Mouse (Mus musculus) Patski (cell line): ENCODE measurements around the gene Hmga1. TPM values are rescaled to one million over a fixed set of nuclear protein-coding genes. Genes with fewer than 3 reads are reported as not detected.

Experiments used
- ATAC-seq: fragments of 100-300 bp; one replicate; pipeline ENCODE4 v1.8.0; 2021
- CTCF ChIA-PET: fragments of 350-600 bp; sonication (Branson Sonifier 250); formaldehyde crosslinking; loops from one replicate; lab custom pipeline; 2022; ENCODE audit warnings: inconsistent platforms; lab: Charles Lee
- POLR2A ChIA-PET: fragments of 350-600 bp; sonication (Branson Sonifier 250); formaldehyde crosslinking; loops from one replicate; lab custom pipeline; 2022; ENCODE audit warnings: antibody characterized with exemption, inconsistent platforms; lab: Charles Lee
- DNase-seq: peaks from one replicate; pipeline ENCODE4 v3.0.0-alpha.2; 2011; ENCODE audit warnings: low read depth, low spot score
- H3K27me3 ChIP-seq: fragments of 371-371 bp; one replicate; pipeline ENCODE4 v1.5.1; 2021
- CTCF ChIP-seq: fragments of 100-300 bp; IDR thresholded peaks from one replicate; pipeline ENCODE4 v1.5.1; 2021
- in situ Hi-C: fragments of 300-500 bp; cut with MboI; formaldehyde crosslinking; loops from 3 replicates; pipeline ENCODE4 v1.11.1; 2018; ENCODE audit warnings: low pct_unique_long_range_greater_than_20kb, mixed read lengths
- polyA plus RNA-seq: library from polyadenylated mRNA; unstranded; gene quantifications from one replicate; pipeline ENCODE4 v1.2.3, GENCODE M21; 2021

Gene Hmga1
- polyA plus RNA-seq, 1 experiment from 2014 or later, result 32.2 TPM

- no peaks in the 10 kb centered on the region for H3K27me3 ChIP-seq
- DNase-seq, result no peak
- in situ Hi-C loops, result no loop called here
- no peak for TF ChIP-seq CTCF
- ATAC-seq, result no peak
- ChIA-PET CTCF (no interaction called here), POLR2A (interaction anchor here (1.1 kb wide), 1 partner anchor 8 kb away, joined by 4 read pairs; no protein-coding TSS in a partner anchor)
Measured at GRCm38 (mm10) chr17:27573772-27574320, 17.5 kb downstream of the Hmga1 start.

GRCm38 (mm10) chr17:27574470-27575115 is 18.3 kb downstream of the Hmga1 start:
- no peaks in the 10 kb centered on the region for H3K27me3 ChIP-seq
- ChIA-PET CTCF (no interaction called here), POLR2A (interaction anchor here (1.1 to 1.2 kb wide), 2 partner anchors 8 to 49 kb away, joined by 4 to 5 read pairs; partner anchors contain the start of gene Nudt3)
- no peak for ATAC-seq
- no peak for TF ChIP-seq CTCF
- DNase-seq, result no peak
- in situ Hi-C loops, result no loop called here

GRCm38 (mm10) chr17:27575116-27575776 is 18.9 kb downstream of the Hmga1 start:
- ChIA-PET POLR2A (interaction anchor here (1.2 kb wide), 1 partner anchor 48 kb away, joined by 5 read pairs; the partner anchor contains the start of gene Nudt3), CTCF (no interaction called here)
- DNase-seq (no peak), ATAC-seq (no peak)
- no peak for TF ChIP-seq CTCF
- in situ Hi-C loops, result no loop called here
- H3K27me3 ChIP-seq, result no peaks in the 10 kb centered on the region

- ATAC-seq, result no peak
- CTCF ChIA-PET, result interaction anchor here (1.4 to 3.4 kb wide), 3 partner anchors 10 to 54 kb away, joined by 3 to 10 read pairs (median 4); partner anchors contain the start of gene AI413582
- no peak for DNase-seq
- no peak for TF ChIP-seq CTCF
- in situ Hi-C loops, result no loop called here
- POLR2A ChIA-PET, result no interaction called here
- H3K27me3 ChIP-seq, result no peaks in the 10 kb centered on the region
Measured at GRCm38 (mm10) chr17:27576056-27576455, 19.8 kb downstream of the Hmga1 start.

GRCm38 (mm10) chr17:27577468-27577867 is 21.2 kb downstream of the Hmga1 start:
- CTCF ChIA-PET, result interaction anchor here (0.8 to 3.4 kb wide), 6 partner anchors 12 to 52 kb away, joined by 3 to 10 read pairs (median 4); partner anchors contain the start of gene AI413582
- in situ Hi-C loops, result no loop called here
- DNase-seq, result no peak

GRCm38 (mm10) chr17:27578487-27578886 is 22.2 kb downstream of the Hmga1 start:
- no peak for TF ChIP-seq CTCF
- H3K27me3 ChIP-seq, result no peaks in the 10 kb centered on the region
- DNase-seq (no peak), ATAC-seq (no peak)
- in situ Hi-C loops, result no loop called here
- POLR2A ChIA-PET, result interaction anchor here (1.5 kb wide), 1 partner anchor 13 kb away, joined by 3 read pairs; no protein-coding TSS in a partner anchor
- CTCF ChIA-PET, result interaction anchor here (3.4 kb wide), 1 partner anchor 13 kb away, joined by 10 read pairs; the partner anchor contains the start of gene AI413582

More at GRCm38 (mm10) chr17:27577468-27577867, 21.2 kb downstream of the Hmga1 start:
- H3K27me3 ChIP-seq, result no peaks in the 10 kb centered on the region
- POLR2A ChIA-PET, result interaction anchor here (1.2 kb wide), 1 partner anchor 14 kb away, joined by 3 read pairs; no protein-coding TSS in a partner anchor
- no peak for TF ChIP-seq CTCF
- ATAC-seq, result peak; percentile 41

- no peaks in the 10 kb centered on the region for H3K27me3 ChIP-seq
- TF ChIP-seq CTCF, result no peak
- POLR2A ChIA-PET, result interaction anchor here (1.5 kb wide), 1 partner anchor 12 kb away, joined by 3 read pairs; no protein-coding TSS in a partner anchor
- ATAC-seq (no peak), DNase-seq (no peak)
- CTCF ChIA-PET, result interaction anchor here (3.4 kb wide), 1 partner anchor 14 kb away, joined by 10 read pairs; the partner anchor contains the start of gene AI413582
- in situ Hi-C loops, result no loop called here
Measured at GRCm38 (mm10) chr17:27579816-27580215, 23.5 kb downstream of the Hmga1 start.

GRCm38 (mm10) chr17:27580392-27581068 is 24.2 kb downstream of the Hmga1 start:
- ATAC-seq (no peak), DNase-seq (no peak)
- ChIA-PET CTCF (no interaction called here), POLR2A (no interaction called here)
- H3K27me3 ChIP-seq, result no peaks in the 10 kb centered on the region
- in situ Hi-C loops, result no loop called here
- TF ChIP-seq CTCF, result no peak

- CTCF ChIA-PET, result no interaction called here
- in situ Hi-C loops, result no loop called here
- no peaks in the 10 kb centered on the region for H3K27me3 ChIP-seq
- DNase-seq (no peak), ATAC-seq (no peak)
- POLR2A ChIA-PET, result interaction anchor here (1.0 kb wide), 1 partner anchor 52 kb away, joined by 3 read pairs; the partner anchor contains the start of gene RPS10-NUDT3
- TF ChIP-seq CTCF, result no peak
Measured at GRCm38 (mm10) chr17:27583185-27583894, 27.0 kb downstream of the Hmga1 start.
